Mouse (Mus musculus) spleen, adult 2 months (tissue): ENCODE data around the gene Zfp78. TPM values are rescaled to one million over a fixed set of nuclear protein-coding genes. Genes with fewer than 3 reads are reported as not detected.
A peak's percentile ranks its signal among the peaks of the same experiment; 100 is the strongest.

Experiments used
- DNase-seq, 2 experiments: peaks; one replicate each; pipeline versions ENCODE4 v3.0.0 to v3.0.0-alpha.2; 2012 to 2021; ENCODE audit warnings: low spot score in 2 of 2, low read depth in 1 of 2
- H3K27ac ChIP-seq: fragments of 200-500 bp; 2 replicates; pipeline ENCODE4 v1.5.1; 2012; ENCODE audit warnings: low read length, inconsistent platforms; ENCODE audit not compliant: insufficient read depth
- H3K27me3 ChIP-seq: fragments of 200-500 bp; 2 replicates; pipeline ENCODE4 v1.6.1; 2012; ENCODE audit warnings: mild to moderate bottlenecking, moderate library complexity, low read length, inconsistent platforms; ENCODE audit not compliant: control insufficient read depth, insufficient read depth
- H3K36me3 ChIP-seq: fragments of 200-500 bp; 2 replicates; pipeline ENCODE4 v1.6.1; 2012; ENCODE audit warnings: mild to moderate bottlenecking, low read length, inconsistent platforms; ENCODE audit not compliant: control insufficient read depth, insufficient read depth
- H3K4me1 ChIP-seq: fragments of 200-500 bp; 2 replicates; pipeline ENCODE4 v1.6.1; 2011; ENCODE audit warnings: inconsistent platforms; ENCODE audit not compliant: control insufficient read depth, insufficient read depth, insufficient read length
- H3K4me3 ChIP-seq: fragments of 200-500 bp; 2 replicates; pipeline ENCODE4 v1.5.1; 2011; ENCODE audit warnings: mild to moderate bottlenecking, inconsistent platforms; ENCODE audit not compliant: insufficient read depth, insufficient read length; ENCODE audit errors: extremely low read depth
- CTCF ChIP-seq: fragments of 200-500 bp; IDR thresholded peaks from 2 replicates; pipeline ENCODE4 v1.5.1; 2011; ENCODE audit warnings: mild to moderate bottlenecking, inconsistent platforms; ENCODE audit not compliant: insufficient read depth, insufficient read length, insufficient replicate concordance; ENCODE audit errors: extremely low read depth
- POLR2A ChIP-seq: fragments of 200-500 bp; IDR thresholded peaks from 2 replicates; pipeline ENCODE4 v1.6.1; 2011; ENCODE audit warnings: low read depth, low read length, inconsistent platforms
- WGBS: fragments of 180-500 bp; shearing (Covaris S2); methylation state at CpG from one replicate; pipeline ENCODE4 v1.1.7; 2018; 5-methylcytosine and 5-hydroxymethylcytosine counted together
- polyA plus RNA-seq: library from polyadenylated mRNA; depleted of rRNA; stranded (reverse); fragments of >200 nt; gene quantifications from 2 replicates; pipeline ENCODE4 v1.2.3, GENCODE M21; 2012

Gene Zfp78
- polyA plus RNA-seq, 1 experiment = 0.13 TPM

DNA sequence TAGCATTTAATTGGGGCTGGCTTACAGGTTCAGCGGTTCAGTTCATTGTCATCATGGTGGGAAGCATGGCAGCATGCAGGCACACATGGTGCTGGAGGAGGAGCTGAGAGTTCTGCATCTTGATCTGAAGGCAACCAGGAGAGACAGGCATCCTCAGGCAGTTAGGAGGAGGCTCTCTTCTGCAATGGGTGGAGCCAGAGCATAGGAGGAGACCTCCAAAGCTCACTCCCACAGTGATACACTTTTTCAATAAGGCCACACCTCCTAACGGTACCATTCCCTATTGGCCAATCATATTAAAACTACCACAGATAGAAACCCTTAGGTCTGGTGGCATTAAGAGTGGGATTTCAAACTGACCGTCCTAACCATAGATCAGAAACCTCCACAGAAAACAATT, 6.4 kb downstream of the Zfp78 start:
- Histone ChIP-seq H3K4me1 (no peaks in the 10 kb centered on the region), H3K27me3 (no peaks in the 10 kb centered on the region), H3K27ac (no peak overlapping the region), H3K36me3 (peaks cover 4% of the 10 kb centered on the region; the same call in 1 of the 2 replicates), H3K4me3 (no peak overlapping the region)
- no peak for DNase-seq
- TF ChIP-seq CTCF = no peak
- TF ChIP-seq POLR2A = no peak
- 90% methylated on average over 3 of the region's 3 CpGs for WGBS

DNA sequence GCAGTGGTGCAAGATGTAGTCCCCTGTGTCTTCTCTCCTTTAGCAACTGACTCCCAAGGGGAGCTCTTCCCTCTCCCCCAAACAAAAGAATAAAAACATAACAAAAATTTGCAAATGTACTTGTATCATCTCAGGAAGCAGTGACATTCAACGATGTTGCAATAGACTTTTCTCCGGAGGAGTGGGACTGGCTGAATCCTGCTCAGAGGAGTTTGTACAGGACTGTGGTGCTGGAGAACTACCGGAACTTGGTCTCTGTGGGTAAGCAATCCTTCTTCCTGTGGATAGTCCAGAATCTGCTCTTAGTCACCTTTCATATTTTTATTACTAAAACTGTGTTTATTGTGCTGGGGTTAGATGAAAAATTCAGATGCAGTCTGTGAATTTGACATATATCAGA, 9.9 kb downstream of the Zfp78 start:
- Histone ChIP-seq H3K36me3 (peaks cover 4% of the 10 kb centered on the region; the same call in 1 of the 2 replicates), H3K4me3 (no peak overlapping the region), H3K4me1 (no peaks in the 10 kb centered on the region), H3K27ac (no peak overlapping the region), H3K27me3 (no peaks in the 10 kb centered on the region)
- 84% methylated on average over 3 of the region's 3 CpGs for WGBS
- no peak for DNase-seq
- TF ChIP-seq POLR2A = no peak
- TF ChIP-seq CTCF = no peak

DNA sequence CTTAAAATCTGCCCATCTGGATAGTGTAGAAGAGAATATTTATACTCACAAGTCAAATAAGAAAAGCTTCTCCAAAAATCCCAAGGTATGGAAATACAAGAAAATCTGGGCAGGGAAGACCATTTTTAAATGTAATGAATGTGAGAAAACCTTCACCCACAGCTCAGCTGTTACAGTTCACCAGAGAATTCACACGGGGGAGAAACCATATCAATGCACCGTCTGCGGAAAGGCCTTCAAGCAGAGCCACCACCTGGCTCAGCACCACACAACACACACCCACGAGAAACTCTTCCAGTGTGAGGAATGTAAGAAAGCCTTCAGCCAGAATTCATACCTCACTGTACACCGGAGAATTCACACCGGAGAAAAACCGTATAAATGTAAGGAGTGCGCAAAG, 15.4 kb downstream of the Zfp78 start:
- peaks cover 3% of the 10 kb centered on the region for H3K4me1 ChIP-seq
- 83% methylated on average over 8 of the region's 8 CpGs for WGBS
- no peak overlapping the region for H3K27ac ChIP-seq
- no peak for TF ChIP-seq CTCF
- TF ChIP-seq POLR2A = no peak
- no peaks in the 10 kb centered on the region for H3K27me3 ChIP-seq
- H3K36me3 ChIP-seq = no peaks in the 10 kb centered on the region
- no peak for DNase-seq
- no peak overlapping the region for H3K4me3 ChIP-seq

DNA sequence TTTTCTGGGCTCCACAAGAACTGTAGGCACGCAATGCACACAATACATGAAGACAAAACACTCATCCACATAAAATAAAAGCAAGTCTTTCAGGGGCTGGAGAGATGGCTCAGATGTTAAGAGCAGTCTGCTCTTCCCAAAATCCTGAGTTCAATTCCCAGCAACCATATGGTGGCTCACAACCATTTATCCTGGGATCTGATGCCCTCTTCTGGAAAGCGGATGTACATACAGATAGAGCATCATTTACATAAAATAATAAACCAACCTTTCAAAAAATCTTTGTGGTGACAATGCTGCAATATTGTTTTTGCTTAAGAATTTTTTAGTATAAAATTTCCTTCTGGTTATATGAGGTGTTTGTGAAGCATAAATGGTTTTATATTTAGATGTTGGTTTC, 18.4 kb downstream of the Zfp78 start:
- no peak for DNase-seq

DNA sequence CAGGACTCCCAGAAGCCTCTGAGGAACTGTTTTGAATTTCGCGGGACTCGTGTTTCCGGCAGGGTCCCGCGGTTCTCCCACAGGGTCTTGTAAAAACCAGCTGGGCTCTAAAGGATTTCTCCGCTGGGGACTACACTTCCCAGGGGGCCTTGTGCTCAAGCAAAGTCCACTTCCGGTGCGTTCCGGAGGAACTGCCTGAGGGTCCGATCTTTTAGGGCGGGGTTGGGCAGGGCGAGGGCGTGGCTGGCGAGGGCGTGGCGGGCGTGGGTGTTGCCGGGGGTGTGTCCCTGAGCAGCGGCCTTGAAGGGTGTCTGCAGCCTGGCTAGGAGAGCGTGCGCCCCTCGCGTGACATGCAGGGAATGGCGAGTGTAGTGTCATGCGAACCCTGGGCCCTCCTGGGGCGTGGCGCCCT, 20.0 kb downstream of the Zfp78 start, which contains the start of gene Zfp28:
TSS of gene Zfp28 (plus strand) at position 252 of the 412 bp plus-strand sequence.
- no peak for TF ChIP-seq CTCF
- TF ChIP-seq POLR2A = no peak
- H3K27ac ChIP-seq = no peak within 1 kb of the TSS
- peak; percentile 82 to 90 for DNase-seq
- no peaks in the 10 kb centered on the region for H3K27me3 ChIP-seq
- peaks cover 9% of the 10 kb centered on the region for H3K4me1 ChIP-seq
- WGBS = under 1% methylated on average over 28 of the region's 28 CpGs
- H3K36me3 ChIP-seq = no peaks in the 10 kb centered on the region
- H3K4me3 ChIP-seq = peak within 1 kb of the TSS; percentile 68

More for the DNA sequence above, 18.4 kb downstream of the Zfp78 start:
- Histone ChIP-seq H3K4me3 (no peak overlapping the region), H3K36me3 (no peaks in the 10 kb centered on the region), H3K27ac (no peak overlapping the region), H3K27me3 (no peaks in the 10 kb centered on the region), H3K4me1 (peaks cover 9% of the 10 kb centered on the region)
- no peak for TF ChIP-seq CTCF
- TF ChIP-seq POLR2A = no peak
- WGBS = 84% methylated on average over 2 of the region's 2 CpGs

DNA sequence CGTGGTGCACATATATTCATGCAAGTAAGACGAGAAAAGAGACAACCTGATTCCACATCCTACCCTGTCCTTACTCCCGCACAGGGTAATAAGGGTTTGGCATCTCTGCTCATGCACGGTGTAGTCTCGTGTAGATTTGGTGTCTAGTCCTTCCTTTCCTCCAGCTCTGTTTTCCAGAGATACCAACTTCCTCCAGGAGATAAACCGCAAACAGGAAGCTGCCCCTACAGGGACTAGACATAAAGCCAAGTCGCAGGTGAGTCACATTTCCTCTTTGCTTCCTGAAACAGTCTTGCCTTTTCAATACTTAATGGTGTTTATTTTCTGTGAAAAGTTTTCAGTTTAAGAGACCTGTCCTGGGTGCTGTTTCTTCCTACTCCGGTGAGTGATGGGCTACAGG, 20.9 kb downstream of the Zfp78 start:
- no peak overlapping the region for H3K27ac ChIP-seq

DNA sequence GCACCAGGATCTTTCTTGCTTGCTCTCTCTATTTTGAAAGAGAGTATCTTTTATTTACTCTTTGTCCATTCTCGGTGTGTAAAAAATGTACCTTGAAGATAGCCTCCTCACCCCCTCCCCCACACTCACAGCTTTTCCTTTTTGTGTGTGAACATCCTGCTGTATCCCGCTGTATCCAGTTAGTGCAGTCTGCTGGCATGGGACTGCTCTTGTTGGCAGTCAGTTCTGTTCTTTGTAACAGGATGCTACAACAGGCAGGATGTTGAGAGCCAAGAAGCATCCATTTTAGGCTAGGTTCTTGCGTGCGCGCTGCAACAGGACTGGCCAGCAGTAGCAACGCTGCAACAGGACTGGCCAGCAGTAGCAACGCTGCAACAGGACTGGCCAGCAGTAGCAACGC, 23.9 kb downstream of the Zfp78 start:
- Histone ChIP-seq H3K36me3 (no peaks in the 10 kb centered on the region; the same call in 1 of the 2 replicates), H3K4me3 (no peak overlapping the region), H3K27me3 (no peaks in the 10 kb centered on the region), H3K27ac (no peak overlapping the region), H3K4me1 (peaks cover 9% of the 10 kb centered on the region)
- TF ChIP-seq CTCF (no peak), POLR2A (no peak)
- DNase-seq = no peak
- WGBS = 92% methylated on average over 8 of the region's 8 CpGs

More for the DNA sequence above, 20.9 kb downstream of the Zfp78 start:
- no peak overlapping the region for H3K4me3 ChIP-seq
- H3K4me1 ChIP-seq = peaks cover 9% of the 10 kb centered on the region
- DNase-seq = no peak
- 17% methylated on average over 8 of the region's 8 CpGs for WGBS
- H3K36me3 ChIP-seq = no peaks in the 10 kb centered on the region
- H3K27me3 ChIP-seq = no peaks in the 10 kb centered on the region
- TF ChIP-seq POLR2A = no peak
- TF ChIP-seq CTCF = no peak
